Mouse (Mus musculus): Measurements from ENCODE around the gene Il2rb.

The Il2rb gene

DNA sequence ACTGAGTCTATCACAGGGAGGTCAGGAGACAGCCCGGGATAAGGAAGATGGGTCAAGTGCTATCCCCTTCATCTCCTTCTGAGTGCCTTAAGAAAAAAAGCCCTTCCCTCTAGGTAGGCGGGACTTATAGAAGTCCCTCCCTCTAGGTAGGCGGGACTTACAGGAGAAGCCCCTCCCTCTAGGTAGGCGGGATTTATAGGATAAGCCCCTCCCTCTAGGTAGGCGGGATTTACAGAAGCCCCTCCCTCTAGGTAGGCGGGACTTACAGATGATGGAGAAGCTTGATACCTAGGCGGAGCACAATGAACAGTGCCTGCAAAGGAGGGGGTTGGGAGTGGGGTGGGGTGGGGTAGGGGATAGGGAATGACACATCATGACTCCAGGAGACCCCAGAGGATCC lies 15.0 kb downstream of the Il2rb start:
- no peak for DNase-seq

DNA sequence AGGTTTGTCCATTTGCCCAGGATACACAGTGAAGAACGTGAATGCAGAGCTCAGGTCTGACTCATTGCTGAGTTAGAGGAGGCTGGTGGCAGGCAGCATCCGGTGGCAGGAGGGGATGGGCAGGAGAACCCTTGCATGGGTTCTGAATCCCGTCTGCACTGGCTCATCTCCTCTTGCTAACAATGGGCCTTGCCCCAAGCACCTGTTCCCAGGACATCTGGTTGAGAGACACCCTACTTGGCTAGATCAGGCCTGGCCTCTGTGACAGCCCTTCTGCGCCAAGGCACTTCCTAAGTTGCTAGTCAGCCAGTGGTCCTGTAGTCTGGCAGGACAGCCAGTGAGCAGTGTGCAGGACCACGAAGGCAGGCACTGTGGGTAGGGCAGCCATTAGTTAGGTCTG lies 15.6 kb downstream of the Il2rb start:
- DNase-seq = peak; percentile 8

DNA sequence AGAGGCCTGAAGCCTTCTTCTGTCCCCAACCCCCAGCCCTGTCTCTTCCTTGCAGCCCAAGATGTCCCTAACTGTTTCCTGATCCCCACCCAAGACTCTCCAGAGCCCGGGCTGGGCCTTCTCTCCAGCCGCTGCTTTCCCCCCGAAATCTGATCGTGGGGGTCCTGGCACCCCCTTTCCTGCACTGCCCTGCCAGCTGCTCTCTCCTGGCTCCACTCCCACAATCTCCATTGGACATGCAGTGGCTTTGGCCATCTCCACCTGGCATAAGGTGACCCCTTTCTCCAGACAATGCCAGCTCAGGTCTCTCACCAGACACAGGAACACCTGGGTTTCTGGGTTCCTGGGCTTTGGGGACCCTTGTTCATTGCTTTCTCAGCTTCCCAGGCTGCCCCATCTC lies 17.0 kb downstream of the Il2rb start:
- no peak for DNase-seq

DNA sequence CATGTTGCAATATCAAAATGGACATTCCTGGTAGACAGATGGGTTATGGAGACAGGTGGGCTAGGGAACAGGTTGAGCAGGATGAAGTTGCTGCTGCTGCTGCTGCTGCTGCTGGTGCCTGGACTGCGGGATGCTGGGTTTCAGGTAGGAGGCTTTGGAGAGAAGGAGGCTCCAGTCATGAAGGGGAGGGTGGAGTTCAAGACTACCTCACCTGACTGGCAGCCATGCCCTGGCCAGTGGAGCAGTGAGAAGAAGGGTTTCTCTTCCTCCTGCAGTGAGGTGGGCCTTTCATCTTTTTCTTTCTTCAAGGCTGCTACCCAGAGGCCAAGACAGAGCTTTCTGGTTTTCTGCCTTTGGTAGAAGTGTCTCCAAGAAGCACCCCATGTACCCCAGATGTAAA lies 18.2 kb downstream of the Il2rb start:
- no peak for DNase-seq

DNA sequence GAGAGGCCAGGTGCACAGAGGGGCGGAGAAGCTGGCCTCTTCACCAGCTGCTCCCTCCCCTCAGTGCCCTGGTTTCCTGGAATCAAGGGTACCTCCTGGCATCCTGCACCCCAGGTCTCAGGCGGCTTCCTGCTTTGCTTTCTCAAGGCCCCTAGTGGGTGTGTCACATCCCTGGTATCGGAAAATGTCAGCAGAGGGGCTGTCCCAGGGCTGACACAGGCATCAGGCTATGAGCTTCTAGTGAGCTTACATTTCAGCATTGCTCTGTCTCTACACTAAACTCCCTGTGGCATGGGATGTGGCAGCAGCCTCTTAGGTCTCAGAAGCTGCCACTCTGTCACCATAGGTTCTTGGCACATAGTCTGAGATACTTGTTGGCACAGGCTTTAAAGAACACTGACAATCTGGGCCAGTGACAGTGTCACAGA lies 19.5 kb downstream of the Il2rb start:
- no peak for DNase-seq

DNA sequence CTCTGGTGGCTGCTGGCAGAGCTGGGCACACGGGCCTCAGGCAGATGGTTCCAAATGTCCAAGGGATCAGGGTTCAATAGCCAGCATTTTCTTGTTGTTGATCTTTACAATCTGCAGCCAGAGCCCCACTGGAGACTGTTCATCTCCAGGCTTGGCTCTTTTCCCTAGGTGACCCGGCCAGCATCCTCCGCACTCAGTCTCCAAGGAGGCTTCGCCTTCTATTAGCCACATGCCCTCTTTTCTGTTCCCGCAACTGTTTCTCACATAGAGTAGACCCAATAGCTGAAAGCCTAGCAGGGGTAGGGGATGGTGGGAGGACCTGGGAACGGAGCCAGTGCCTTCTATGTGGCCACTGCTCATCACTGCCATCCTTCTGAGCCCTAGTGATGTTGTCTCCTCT lies 21.6 kb downstream of the Il2rb start:
- DNase-seq = no peak

DNA sequence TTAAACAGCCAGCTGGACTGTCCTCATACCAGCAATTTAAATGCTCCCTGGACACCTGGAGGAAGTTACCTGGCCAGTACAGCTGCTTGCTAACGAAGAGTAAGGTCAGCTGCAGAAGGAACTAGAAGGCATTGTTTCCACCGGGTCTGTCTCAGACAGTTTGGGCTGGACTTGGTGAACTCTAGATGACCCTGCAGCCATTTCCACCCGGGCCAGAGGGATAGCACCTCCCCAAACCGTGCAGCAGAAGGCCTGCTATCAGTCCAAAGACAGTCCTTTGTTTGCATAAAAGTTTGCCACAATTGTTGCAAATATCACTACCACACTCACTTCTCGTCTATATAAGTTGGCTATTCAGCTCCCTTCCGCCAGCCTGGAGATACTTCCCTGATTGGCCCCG lies 23.2 kb downstream of the Il2rb start:
- no peak for DNase-seq

DNA sequence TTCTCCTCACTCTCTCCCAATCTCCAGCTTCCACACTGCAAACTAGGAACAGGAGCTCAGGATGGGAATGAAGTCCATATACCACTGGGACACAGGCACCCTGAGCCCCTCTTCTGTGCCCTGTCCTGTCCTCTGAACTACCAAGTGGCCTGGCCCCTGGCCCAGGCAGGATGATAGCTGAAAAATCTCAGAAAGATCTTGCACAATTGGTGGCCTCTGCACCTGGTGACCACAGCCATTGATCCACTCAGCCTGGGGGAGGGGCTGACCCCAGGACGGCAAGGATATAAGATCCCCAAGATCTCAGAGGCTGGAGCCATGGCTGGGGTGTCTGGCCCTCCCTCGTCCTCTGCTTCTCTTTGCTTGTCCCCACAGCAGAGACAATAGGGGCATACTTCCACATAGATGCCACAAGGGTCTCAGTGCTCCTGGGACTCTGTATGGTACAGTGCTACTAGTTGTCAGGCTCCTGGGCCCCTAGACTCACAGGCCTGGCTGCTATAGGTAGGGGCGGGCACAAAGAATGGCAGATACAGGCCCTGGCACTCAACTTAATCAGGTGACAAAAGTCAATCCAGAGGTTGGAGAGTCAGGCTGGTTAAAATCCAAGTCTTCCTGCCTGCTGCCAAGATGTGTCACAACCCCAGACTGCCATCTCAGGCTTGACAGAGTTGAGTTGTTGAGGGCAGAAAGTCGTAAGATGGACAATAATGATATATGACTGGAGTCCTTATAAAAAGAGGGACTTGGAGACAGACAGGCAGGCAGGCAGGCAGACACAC lies 24.4 kb downstream of the Il2rb start:
- no peak for DNase-seq

DNA sequence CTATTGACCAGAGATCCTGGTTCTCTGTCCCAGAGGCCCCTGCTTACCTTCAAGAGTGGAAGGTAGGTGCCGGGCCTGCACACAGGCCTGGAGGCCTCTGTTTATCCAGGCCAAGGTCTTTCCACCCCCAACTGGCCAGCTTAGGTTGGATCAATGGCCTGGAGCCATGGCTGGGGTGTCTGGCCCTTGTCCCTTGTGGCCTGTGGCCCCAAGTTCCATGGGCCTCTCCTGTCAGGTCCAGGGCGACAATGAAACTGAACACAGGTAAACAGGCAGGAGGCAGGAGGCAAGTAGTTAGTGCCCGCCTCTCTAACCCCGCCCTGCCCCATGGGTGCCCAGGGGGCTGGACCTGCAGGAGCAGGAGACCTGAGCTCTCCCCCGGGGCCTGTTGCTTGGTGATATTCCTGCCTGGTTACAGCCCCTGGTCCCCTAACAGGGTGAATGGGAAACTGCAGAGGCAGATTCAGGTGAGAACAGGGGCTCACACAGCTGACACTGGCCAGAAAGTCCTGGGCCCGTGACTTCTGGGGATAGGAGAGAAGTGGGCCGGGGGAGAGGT lies 26.6 kb downstream of the Il2rb start, which contains the start of gene Tmprss6:
Tmprss6 (minus strand) TSS at position 256 of the 559 bp plus-strand sequence.
- DNase-seq = no peak

DNA sequence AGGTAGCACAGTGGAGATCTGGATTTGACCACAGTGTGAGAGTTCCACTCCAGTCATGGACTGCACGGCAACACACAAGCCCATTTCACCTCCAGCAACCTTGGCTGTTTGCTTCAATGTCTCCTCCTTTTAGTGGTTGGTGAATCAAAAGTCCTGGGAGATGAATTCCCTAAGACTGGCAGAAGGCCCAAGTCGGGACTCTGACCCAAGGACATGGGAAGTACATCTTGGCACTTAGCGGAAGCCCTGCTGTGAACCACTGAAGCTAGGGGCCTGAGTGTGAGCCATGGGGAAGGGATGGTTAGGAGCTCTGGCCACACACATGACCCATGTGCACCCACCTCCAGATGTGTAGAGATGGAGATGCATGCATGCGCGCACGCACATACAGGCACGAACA lies 27.5 kb downstream of the Il2rb start:
- DNase-seq = no peak

DNA sequence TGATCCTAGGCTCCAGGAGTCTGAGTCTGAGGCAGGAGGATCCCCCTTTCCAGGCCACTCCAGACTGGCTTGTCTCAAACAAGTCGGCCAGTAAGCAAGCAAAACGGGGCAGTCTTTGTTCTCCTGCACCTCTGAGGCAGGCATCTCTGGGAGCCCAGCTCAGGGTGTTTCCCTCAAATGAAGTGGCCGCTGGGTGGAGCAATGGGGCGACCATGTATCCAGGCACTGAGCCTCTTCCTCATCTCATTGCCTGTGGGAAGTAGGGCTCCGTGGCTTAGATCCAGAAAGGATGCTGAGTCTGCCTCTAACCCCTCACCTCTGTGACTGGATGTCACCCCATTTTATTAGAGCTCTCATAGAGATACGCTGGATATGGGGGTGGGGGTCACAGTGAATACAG lies 28.3 kb downstream of the Il2rb start:
- no peak for DNase-seq

DNA sequence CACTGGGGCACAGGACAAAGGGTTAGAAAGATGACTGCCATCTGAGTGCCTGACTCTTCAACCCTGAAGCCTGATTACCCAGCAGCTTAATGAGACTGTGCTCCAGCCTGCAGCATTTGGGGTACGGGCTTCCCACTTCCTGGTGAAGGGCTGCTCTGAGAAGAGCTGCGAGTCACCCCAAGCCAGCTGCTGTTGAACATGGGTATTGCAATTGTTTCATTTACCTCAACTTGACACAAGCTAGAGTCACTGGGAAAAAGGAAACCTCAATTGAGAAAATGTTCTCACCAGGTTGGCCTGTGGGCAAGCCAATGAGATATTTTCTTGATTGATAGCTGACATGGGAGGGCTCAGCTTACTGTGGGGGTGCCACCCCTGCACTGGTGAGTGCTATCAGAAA lies 32.1 kb downstream of the Il2rb start:
- no peak for DNase-seq

DNA sequence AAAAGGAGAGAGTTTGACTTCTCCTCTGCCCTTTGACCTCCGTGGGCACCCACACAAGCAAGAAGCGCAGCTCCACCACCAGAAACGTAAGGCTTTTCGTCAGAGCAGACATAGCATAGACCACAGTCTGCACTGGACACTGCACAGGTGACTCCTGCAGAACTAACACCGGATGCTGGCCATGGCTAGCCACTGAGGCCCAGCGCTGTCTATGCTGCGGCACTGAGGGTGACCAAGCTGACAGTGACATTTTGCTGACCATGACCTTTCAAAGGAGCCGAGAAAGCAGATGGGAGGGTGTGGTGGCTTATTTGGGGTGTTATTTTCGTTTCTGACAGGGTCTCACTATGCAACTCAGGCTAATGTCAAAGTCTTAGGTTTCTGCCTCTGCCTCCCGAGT lies 37.9 kb downstream of the Il2rb start:
- DNase-seq = no peak

DNA sequence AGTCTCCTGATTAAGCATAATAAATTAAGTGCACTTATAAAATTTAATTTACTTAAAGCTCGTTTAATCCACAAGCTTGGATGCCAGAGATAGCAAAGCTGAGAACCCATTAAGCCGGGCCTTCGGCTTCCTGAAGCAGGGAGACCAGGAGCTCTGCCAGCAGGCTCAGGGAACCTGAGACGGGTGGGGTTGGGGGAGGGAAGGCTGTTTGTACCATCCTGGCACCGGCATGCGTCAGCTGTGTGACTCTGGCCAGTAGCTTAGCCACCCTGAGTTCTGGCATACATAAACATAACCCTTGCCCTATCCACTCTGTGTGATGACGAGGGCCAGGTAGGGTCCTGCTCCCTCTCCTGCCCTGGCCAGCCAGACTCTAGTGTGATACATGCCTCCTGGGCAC lies 39.0 kb downstream of the Il2rb start:
- no peak for DNase-seq

DNA sequence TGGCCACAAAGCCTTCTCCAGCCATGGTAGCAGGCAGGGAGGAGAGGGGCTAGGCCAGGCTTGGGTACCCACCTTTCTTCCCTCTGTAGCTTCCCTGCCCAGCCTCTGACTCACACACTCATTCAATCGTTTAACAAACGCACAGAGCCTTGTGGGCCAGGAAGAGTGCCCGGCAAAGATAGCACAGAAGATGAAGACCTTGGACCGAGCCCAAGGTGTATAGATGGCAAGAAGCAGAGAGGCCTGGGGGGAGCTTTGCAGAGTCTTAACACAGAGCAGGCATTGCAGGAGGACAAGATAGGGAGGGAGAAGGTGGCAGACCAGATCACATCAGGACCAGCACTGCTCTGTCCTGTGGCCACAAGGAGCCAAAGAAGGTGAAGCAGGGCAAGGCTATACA lies 39.9 kb downstream of the Il2rb start:
- DNase-seq = no peak

DNA sequence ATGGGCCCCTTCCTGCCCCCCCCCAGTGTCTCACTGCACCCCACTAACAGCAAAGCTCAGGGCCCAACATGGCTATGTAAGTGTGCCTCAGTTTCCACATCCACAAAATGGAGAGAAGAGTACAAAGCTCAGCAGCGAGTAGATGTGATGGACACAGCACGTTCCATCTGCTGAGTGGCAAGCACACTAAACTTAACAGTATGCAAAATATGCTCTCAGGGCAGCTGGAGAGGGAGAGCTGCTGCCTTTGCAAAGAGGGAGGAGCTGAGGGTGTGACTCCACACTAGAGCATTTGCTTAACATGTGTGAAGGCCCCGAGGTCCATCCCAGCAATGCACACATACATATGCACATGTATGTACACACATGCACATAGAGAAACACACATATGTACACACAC lies 42.1 kb downstream of the Il2rb start:
- no peak for DNase-seq

DNA sequence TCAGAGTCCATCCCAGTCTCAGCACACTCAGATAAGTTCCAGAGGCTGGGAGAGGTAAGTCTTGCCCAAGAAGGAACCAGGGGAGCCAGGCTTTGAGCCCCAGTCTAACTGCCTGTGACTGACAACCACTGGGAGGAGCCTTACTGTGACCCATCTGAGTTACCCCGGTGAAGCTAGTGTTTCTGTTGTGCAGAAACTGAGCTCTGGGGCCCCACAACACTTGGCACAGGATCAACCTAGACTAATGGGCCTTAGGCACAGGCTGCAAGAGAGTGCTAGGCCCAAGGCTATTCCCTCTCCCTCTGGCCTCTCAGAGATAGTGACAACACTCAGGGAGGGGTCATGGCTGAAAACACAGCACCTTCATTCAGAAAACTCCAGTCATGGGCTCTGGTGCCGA lies 43.9 kb downstream of the Il2rb start:
- DNase-seq = no peak

DNA sequence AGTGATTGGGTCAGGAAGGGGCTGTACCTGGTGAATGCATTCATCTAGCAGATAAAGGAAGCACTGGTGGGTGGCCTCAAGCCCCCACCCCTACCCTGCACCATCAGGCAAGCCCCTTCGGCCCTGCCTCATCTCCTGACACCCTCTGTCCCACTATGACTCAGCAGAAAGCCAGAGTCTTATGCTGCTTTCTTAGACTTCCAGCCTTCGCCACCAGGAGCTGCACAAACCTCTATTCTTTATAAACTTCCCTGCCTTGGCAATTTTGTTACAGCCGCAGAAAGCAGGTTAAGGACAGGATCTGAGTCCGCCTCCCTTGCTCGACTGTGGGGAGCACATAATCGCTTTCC lies 44.7 kb downstream of the Il2rb start:
- DNase-seq = no peak

DNA sequence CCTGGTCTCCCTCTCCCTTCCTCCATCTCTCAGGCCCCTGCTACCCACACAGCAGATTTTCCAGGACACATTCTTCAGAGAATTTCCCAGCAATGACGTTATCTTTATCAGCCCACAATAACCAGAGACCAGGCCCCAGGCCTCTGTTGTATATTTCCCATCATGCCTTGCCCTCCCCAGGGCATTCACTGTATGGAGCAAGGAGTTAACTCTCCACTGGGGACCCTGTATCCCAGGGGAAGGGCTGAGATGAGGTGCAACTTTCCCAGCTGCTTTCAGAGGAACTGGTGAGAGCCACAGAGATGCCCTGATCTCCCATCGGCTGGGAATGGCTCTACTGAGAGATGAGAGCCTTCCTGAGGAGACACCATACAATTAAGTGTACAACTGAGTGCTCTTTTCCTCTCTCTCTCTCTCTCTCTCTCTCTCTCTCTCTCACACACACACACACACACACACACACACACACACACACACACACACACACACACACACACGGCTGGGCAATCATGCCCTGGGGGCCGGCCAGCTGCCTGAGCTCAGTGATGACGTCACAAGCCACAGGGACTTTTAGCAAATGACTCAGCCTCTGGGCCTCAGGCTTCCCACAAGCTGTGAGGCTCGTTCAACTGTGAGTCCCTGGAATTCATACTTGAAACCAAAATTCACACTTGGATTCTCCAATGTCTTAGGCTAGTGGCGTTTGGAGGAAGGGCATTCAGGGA lies 45.2 kb downstream of the Il2rb start:
- DNase-seq = peak; percentile 76

DNA sequence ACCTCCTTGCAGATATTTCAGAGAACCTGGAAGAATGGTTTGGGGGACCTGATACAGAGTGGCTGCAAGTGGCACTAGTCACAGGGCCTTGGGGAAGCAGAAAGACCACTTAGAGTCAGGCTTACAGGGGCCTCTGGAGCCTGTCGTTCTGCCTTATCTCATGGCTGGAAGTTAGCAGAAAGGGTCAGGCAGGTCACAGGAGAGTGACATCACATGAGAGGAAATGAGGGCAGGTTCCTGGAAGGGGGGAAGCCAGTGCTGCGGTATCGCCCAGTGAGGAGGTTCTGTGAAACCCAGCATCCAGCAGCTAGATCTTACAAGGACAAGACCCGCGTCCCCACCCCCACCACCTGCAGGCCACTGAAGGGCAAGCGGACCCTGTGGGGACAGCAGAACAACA lies 45.9 kb downstream of the Il2rb start:
- no peak for DNase-seq

DNA sequence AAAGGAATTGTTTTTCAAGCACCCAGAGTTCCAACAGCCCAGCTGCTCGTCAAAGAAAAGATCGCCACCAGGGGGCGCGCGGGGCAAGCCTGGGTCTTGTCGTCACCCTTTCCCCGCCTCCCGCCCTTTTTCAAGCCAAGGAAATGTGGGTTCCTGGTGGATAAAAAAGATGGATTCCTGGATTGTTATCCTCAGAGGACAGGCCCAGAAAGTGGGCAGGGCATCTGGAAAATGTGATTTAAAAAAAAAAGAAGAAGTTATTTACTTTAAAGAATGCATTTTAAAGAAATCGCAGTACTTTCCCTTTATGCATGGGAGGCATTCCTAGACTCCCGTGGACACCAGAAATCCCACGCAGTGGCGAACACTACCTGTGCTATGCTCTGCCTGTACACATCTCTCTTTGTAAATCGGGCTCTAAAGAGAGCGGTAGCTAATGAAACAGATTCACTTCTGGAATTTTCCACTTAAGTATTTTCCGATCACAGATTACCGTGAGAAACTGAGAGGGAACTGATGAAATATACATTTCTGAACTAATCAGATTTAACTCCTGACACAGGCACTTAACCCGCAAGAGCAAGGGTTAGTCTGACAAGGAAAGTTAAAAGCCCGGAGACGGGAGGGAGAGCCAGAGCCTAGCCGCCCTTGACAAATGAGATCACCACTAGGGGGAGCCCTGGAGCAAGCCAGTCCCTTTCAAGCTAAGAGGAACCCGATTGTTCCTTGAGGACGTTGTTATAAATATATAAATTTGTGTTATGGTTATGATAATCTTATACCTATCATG lies 47.1 kb downstream of the Il2rb start:
- DNase-seq = peak; percentile 92

DNA sequence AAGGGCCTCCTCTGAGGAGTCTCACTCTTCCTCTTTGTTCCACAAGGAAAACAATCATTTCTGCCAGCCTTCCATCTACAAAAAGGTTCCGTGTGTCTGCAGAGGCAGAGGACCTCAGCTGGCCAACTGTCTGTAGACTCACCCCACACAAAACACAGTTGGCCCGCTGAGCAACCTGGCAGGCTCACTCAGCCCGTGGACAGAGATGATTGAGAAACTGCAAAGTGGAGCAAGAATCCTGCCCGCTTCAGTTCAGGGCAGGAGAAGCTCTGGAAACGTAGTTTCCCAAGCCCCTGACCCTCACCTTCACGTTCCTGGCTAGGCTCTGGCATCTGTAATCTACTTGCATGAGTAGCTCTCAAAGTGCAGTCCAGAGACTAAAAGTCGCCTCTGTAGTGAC lies 48.0 kb downstream of the Il2rb start:
- no peak for DNase-seq

DNA sequence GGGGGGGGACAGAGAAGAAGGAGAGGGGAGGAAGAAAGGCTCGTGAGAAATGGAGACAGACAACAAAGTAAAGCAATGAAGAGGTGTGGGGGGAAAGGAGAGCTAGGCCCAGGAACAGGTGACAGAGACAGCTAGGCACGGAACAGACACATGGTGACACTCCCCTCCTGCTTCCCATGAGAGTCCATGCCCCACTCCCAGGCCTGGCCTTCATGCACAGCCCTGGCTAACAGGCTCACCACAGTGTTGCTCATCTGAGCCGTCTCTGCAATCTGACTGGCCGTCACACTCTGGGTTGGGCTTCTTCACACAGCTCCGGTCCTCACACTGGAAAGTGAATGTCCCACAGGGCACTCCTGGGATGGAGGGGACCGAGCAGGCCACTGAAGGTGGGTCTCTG lies 51.2 kb downstream of the Il2rb start:
- no peak for DNase-seq

DNA sequence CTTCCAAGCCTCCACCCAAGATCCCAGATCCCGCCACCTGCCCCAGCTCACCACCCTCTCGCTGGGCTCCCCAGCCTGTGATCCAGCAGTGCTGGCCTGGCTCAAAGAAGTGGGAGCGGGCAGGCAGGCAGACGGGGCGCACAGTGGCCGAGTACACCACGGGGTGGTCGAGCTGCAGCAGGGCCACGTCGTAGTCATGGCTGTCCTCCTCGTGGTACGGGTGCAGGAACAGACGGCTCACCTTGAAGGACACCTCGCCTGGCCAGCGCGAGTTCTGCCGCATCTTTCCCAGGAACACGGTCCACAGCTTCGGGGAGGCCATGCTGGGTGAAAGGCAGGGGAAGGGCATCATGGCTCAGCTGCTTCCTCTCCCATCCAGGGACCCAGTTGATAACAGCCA lies 52.8 kb downstream of the Il2rb start:
- no peak for DNase-seq

Data from right cerebral cortex, adult 18-20 months (tissue).